Mouse (Mus musculus) CD4-positive, CD25-positive, alpha-beta regulatory T cell, adult 2 months (primary cell): ENCODE measurements around the gene Nsun4.
A peak's percentile ranks its signal among the peaks of the same experiment; 100 is the strongest.

Source experiments
- DNase-seq: peaks from one replicate; pipeline ENCODE4 v3.0.0-alpha.2; 2012; ENCODE audit warnings: low read depth, low spot score

Gene Nsun4

DNA sequence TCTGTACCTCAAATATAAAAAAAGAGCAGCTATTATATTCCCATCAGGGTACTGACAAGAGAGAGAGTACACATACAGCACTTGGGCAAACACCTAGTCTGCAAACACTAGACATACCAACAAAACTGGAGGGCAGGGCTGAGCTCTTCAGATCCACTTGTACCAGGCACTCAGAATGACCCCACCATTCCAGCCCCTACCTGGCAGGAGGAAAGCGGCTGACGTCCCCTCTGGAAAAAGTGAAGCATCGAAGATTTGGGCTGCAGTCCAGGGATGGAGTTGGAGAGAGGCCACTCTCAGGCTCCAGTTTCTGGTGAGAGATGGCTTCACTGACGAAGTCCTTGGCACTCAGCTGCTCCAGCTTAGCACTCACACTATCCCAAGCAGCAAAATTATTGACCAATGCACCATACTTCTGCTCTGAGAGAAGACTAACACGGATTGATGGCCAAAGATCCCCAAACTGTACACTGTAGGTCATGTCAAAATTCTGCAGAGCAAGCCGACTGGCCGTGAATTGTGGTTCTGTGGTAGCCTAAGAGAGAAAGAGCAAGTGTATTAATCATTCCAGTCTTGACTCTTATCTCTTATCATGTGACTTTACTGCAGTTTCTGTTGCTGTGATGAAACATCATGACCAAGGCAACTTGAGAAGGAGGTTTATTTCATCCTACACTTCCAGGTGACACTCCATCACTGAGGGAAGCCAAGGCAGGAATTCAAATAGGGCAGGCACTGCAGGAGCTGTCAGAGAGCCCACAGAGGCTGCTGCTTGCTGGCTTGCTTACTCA lies 5.4 kb downstream of the Nsun4 start:
- DNase-seq: no peak

DNA sequence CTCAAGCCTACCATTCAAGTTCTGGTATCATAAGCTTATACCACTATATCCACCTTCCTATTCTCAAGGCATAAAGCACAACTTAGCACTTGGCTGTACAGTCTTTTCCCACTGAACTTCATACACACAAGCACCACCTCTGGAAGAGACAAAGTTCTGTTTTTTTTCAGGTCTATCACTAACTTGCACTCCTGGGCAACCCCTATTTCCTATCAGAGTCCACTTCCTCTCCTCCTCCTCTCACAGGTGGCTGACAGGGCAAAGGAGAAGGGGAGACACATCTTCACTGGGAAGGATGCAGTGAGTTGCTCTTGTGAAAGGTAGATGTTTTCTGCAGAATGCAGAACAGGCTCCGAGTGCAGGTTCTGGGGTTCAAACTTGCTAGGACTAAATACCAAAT lies 6.0 kb downstream of the Nsun4 start:
- DNase-seq: no peak

DNA sequence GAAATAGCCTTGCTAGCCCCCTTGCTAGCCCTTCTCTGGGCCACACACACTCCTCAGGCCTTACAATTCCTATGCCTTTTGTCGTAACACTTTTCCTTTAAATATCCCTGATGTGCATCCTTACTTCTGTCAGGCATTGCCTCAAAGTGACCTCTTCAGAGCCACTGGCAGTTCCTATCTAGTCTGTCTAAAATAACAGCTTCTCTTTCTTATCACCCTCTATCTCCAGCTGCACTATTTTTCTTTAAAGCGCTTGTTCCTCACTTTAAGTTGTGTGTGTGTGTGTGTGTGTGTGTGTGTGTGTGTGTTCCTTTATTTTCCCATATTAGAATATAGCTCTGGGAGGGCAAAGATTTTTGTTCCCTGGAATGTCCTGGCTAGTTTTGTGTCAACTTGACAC lies 7.1 kb downstream of the Nsun4 start:
- no peak for DNase-seq

DNA sequence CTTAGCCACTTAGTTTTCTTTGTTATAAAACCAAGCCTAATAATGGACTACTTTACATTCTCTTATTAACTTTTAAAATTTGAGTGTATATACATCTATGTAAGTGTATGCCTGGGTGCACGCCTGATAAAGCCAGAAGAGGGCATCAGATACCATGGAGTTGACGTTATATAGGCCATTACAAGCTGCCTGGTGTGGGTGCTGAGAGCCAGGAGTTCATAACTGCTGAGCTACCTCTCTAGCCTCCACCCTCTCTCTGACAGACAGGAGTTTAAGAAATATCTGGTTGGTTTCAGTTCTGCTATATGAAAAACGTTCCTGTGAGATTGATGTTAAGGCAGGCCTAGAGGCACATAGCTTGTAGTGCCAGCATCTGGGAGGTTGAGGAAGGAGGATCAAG lies 11.5 kb downstream of the Nsun4 start:
- DNase-seq: peak; percentile 35

DNA sequence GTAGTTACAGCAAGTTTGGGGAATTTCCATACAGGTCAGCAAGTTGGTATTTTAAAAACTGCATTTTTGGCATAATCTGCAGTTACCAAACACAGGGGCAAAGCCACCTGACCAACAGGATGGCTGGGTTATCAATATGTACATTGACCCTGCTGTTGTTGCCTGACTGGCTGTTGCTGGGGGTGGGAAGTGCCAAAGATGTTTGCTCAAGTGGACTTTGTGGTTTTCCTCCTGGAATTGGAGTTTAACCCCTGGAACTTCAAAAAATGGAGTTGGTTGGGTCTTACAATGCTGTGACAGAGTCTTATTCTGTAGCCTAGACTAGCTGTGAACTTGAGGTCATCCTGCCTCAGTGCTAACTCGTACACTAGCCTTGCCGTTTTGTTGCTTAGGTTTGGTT lies 13.2 kb downstream of the Nsun4 start:
- no peak for DNase-seq

DNA sequence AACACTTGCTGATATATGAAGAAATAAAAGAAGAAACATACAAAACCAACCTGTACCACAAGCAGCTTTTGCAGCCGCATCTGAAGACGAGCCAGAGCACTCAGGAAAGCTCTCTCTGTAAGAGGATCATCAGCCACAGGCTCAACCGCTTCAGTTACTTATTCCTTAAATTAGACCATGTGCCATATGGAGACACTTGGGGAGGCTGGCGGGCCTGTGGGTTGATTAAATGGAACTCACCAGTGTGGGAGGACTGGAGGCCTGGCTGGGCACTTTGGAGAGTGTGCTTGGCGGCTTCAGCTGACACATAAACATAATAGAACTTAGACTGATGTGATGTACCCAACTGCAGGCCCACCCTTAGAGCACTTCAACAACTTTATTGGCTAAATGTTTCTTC lies 20.3 kb downstream of the Nsun4 start:
- no peak for DNase-seq

DNA sequence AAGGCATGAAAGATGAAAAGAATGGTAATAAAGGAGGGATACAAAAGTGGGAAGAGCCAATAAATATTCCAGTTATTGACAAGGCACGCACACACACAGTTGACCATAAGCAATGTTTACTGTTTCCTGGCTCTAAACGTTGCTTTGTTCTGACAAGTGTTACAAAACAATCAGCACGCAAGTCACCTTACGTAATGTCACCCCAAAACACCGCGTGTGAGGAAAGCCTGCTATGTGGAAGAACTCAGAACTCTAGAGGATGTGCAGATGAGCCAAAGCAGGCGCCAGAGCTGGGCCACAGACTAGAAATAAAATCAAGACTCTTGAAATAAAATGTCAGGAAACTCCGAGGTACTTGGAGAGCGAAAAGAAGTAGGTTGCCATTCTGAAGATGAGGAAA lies 20.8 kb downstream of the Nsun4 start:
- DNase-seq: no peak

DNA sequence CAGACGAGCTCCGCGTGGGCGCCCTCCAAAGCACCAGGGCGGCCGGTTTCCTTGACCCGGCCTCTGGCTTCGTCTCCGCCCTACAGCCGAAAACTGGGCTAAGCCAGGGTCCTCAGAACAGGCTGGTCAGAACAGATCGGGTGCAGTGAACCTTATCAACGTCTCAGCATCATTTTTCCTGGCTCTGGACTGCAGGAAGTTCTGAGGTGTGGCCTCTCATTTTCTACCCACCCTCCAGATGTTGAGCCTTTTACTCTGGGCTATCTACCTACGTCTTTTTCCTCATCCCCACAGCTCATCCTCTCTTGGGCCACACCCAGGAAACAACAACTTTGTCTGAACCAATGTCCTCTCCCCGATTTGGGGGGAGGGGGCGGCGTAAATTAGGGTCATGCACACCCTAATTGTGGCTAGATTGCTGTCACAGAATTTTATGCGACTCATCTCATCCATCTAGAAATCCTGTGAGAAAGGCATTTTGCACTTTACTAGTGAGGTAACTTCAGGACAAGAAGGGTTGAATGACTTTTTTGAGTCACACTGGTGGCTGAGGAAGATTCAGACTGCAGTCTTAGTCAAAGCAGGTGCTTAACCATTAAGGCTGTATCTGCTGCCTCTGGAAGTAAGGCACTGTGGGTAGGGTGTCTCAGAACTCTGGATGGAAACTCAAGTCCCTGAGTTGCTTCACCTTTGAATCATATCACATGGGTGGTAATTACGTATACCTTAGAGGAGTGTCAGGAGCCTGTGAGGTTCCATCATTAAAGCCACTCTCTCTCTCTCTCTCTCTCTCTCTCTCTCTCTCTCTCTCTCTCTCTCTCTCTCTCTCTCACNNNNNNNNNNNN lies 35.6 kb downstream of the Nsun4 start, which contains the start of gene Faah:
TSS of gene Faah (minus strand) at position 25 of the 845 bp plus-strand sequence.
- peak; percentile 64 for DNase-seq

DNA sequence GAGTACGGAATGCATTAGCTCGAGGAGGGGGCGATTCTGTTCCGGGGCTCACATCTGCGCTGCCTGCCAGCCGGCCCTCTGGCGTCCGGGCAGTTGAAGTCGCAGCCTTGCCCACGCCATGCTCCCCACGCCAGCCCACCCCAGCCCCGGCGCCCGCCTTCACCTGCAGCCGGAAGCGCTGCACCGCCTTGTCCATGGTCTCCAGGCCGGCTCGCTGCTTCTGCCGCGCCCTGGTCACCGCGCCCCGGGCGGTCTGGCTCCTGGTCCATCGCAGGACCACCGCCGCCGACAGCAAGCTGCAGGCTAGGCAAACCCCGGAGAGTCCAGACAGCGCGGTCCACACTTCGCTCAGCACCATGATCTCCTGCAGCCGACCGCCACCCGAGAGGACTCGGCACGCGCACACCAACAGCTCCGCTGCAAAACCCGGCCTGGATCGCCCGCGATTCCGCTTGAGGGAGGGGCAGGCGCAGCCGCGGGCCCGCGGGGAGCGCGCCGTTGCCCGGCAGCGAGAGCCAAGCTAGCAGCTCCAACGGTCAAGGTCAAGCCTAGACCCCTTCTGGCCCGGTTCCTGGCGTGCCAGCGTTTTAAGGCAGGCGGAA lies 36.3 kb downstream of the Nsun4 start:
- peak; percentile 80 for DNase-seq

DNA sequence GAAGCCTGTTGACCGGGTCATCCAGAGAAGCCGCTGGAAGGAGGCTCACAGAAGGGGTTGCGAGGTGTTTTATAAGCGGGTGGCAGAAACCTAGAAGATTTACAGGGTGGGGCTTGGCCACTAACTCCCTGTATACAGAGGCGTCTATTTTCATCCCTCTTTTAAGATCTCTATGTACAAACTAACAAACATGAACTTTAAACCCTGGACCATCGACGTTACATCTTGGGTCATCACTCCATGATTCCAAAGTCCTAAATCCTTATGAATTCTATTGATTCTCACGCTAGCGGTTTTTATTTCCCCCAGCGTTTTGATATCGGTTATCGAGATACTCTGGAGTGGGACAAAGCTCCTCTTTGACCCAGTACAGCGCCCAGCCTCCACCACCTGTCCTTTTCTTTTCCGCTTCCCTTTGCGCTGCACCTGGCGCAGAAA lies 36.8 kb downstream of the Nsun4 start:
- DNase-seq: no peak

DNA sequence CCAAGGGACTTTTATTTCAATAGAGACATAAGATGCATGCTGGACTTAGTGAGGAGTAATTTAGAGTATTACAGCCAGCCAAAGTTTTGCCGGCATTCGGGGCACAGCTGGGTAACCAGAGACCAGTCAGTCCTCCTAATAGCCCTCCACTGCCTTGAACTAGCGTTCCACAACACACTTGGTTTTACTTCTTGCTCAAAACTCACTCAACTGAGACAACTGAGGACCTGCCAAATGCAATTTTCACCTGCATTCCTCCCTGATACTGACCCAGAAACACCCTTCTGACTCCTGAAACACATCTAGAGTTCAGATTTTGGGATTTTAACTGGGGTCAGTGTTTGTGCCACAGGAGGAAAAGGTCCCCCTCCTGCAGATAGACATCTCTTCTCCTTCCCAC lies 37.3 kb downstream of the Nsun4 start:
- DNase-seq: peak; percentile 18

DNA sequence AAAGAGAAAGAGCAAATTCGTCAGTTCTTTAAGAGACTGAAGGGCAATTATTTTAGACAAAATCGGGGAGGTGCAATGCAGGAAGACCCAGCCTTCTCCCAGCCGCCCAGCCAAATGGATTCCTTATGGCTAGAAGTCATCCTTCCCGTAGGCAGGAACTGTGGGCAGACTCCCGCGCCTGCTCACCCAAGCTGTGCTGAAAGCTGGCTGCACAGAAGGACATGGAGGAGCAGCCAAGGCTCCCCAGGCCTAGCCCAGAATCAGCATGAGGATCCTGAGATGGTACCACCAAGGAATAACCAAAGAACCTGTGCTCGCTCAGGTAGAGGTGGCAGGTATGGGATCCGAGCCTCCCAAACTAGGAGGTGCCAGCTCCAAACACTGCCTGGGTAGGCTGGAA lies 37.7 kb downstream of the Nsun4 start:
- DNase-seq: peak; percentile 24

DNA sequence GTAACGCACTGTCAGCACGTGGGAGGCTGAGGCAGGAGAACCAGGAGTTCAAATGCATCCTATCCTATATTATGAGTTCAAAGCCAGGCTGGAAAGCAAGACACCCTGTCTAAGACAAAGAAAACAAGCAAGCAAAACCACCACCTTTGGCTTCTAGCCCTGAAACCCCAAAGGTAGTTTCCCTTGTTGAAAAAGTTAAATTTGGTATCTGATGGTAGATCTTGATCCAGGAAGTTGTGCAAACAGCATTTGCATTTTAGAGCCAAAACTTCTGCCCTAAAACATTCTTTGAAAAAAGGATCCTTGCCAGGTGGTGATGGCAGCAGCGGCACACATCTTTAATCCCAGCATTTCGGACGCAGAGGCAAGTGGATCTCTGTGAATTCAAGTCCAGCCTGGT lies 38.2 kb downstream of the Nsun4 start:
- DNase-seq: peak; percentile 76

DNA sequence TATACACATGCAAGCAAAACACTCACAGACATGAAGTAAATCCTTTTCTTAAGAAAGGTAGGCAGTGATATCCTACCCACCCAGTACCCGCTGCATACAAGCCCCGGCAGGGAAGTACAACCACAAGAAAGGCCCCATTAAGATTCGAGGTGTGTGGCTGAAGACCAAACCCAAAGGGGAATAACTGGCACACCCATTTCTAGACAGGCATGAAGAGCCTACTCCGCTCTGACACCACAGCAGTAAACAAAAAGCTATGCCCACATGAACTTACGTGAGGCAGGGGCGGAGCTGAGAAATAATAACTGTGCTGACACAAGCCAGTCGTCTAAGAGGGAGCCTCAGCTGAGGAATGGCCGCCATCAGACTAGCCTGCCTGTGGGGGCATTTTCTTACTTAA lies 43.5 kb downstream of the Nsun4 start:
- peak; percentile 80 for DNase-seq

DNA sequence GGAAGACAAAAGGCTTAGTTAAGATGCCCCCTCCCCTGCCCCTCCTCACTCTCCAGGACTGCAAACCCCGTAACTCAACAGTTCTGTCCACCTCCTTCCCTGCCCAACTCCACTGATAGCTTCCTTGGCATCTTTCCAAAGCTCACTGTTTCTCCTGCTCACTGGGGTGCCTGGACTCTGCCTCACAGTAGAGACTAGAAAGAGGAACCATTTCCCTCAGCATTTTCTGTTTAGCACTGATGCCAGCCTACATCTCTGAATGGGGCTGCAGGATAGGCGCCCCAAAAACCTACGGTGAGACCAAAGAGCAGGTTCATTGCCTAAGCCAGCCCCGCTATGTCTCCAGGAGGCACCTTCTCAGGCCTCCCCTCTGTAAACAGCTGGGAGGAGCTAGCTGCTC lies 52.5 kb downstream of the Nsun4 start:
- DNase-seq: no peak

DNA sequence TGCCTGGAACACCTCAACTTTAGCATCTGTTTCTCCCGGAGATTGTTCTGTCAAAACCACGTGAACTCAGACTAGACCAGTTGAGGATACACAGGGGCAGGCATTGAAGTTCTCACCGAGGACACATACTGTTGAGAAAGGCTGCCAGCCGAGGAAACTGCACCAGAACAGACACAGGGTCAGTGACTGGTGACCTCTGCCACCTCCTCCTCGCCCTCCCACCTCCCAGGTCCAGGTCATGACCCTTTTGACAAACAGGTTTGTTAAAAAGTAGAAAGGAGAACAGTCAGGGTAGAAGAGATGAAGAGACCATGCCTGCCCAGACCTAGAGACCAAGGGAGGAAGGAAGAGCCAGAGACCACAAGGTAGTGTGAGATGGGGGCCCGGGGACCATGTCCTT lies 53.0 kb downstream of the Nsun4 start:
- DNase-seq: no peak

DNA sequence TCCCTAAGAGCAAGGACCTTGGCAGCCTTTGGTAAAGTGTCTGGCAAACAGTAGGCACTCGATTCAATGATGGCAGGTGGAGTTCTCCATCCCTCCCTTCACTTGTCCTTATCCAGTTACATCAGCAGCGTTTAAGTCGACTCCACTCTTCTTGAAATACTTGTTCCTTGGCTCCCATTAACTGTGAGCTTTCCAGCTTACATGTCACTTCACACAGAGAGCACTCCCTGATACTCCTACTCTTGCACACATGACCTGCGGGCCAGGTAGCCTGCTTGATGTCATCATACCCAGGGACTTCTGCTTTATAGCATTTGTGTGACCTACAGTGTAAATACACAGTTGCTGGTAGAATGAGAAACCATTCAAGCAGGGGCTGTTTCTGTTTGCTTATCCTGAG lies 56.9 kb downstream of the Nsun4 start:
- DNase-seq: no peak

DNA sequence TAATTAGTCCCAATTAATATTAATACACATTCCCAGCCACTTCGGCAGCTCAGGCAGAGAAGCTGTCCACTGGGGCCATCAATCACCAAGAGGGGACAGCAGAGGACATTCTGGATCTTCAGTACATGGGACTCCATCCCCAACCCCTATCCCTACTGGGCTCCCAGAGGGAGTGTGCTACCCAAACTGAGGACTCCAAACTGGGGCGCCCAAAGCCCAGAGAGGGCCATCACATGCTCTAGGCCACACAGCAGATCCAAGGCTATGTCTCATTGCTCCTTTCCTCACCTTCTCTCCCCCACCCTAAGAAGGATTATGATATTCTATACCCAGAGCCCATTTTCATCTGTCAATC lies 58.3 kb downstream of the Nsun4 start:
- DNase-seq: no peak

DNA sequence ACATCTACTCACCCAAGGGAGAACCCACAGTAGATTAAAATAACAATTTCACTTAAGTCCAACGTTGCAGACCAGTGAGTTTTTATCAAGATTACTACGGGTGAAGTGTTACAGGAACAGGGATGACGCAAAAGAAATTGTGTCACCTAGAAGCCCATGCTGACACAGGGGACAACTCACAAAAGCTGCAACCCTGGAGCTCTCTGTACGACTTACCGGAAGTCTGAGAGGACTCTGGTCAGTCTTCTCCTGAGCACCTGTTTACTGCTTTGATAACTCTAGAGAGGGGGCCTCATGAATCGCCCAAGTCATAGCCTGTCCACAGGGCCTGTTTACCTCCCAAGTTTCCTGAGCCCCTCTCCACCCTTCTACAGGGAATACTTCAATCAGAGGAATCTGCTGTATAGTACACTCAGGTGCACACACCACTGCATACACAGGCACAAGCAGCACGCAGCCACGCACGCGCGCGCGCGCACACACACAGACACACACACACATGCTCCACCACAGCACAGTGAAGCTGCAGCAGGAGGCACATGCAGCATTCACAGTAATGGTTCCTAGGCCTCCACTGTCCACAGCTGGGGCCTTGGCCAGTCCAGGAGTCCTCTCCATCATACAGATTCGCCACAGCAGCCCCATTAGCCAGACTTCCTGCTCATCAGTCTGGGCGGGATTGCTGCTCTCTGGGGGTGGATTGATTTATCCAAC lies 58.9 kb downstream of the Nsun4 start:
- no peak for DNase-seq

DNA sequence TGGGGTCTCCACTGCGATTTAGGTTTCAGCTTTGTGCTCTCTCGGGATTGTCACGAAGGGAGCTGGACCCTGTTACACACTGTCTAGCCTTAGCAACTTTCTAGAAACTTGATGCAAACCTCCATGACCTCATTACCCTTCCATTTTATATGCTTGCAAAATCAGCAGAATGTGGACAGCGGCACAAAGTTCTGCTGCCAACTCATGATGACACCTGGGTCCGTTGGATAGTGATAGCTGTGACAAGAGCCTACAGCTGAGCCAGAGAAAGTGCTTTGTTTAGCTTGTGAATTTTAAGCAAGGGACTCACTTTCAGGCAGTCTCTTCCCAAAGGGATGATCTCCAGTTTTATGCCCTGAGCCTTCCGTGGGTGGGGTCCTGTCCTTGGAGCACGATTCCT lies 64.3 kb downstream of the Nsun4 start:
- no peak for DNase-seq

DNA sequence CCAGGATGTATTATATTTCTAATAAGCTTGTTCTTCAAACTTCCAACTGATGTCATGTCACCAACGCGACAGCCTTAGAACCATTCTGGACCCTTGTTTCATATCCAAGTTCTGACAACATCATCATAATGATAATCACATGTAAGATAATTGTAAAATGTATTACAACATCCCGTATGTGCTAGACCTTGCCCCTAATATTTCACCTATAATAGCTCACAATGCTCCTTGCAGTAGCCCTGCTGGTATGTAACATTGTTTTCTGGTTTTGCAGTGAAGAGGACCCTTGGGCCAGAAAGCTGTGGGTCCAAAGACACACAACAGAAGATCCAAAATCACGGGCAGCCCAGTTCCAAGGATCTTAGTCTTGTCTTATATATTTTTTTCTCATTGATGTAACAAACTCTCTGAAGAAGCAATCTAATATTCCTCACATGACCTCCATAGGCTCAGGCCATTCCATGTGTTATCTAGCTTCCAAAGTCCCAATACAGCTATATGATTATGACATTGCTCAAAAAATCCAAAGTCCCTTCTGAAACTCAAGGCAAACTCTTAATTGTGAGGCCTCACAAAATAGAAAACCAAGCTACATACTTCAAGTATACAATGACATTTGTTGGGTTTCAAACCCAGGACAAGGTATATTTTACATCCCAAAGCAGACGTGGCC lies 65.7 kb downstream of the Nsun4 start:
- DNase-seq: no peak
